Mouse (Mus musculus) midbrain, embryonic 14.5 days (tissue): ENCODE results near the gene Vmp1. TPM values are rescaled to one million over a fixed set of nuclear protein-coding genes. Genes with fewer than 3 reads are reported as not detected.

ENCODE experiments used
- ATAC-seq: fragments of 200-750 bp; cut with Nextera tagmentation; 2 replicates; pipeline ENCODE4 v1.8.0; 2017; ENCODE audit warnings: moderate number of reproducible peaks, moderate library complexity; ENCODE audit not compliant: low FRiP score, low TSS enrichment
- DNase-seq: peaks from one replicate; pipeline ENCODE4 v3.0.0-alpha.2; 2015
- H3K27ac ChIP-seq: fragments of 300-500 bp; sonication (generic); replicated peaks from 2 replicates; pipeline ENCODE4 v1.5.1; 2014; ENCODE audit warnings: mild to moderate bottlenecking, low read depth, low read length, moderate library complexity
- H3K27me3 ChIP-seq: fragments of 300-500 bp; sonication (generic); 2 replicates; pipeline ENCODE4 v1.6.1; 2014; ENCODE audit warnings: low read length, control low read depth, mixed read lengths; ENCODE audit not compliant: control insufficient read depth, insufficient read depth
- H3K36me3 ChIP-seq: fragments of 300-500 bp; sonication (generic); 2 replicates; pipeline ENCODE4 v1.6.1; 2014; ENCODE audit warnings: low read length, control low read depth; ENCODE audit not compliant: control insufficient read depth, insufficient read depth
- H3K4me1 ChIP-seq: fragments of 300-500 bp; sonication (generic); 2 replicates; pipeline ENCODE4 v1.6.1; 2014; ENCODE audit warnings: mild to moderate bottlenecking, antibody characterized with exemption, low read length, control low read depth; ENCODE audit not compliant: control insufficient read depth, insufficient read depth
- H3K4me2 ChIP-seq: fragments of 300-500 bp; sonication (generic); 2 replicates; pipeline ENCODE4 v1.6.1; 2014; ENCODE audit warnings: mild to moderate bottlenecking, low read length, moderate library complexity
- H3K4me3 ChIP-seq: fragments of 300-500 bp; sonication (generic); replicated peaks from 2 replicates; pipeline ENCODE4 v1.5.1; 2014; ENCODE audit warnings: low read depth, low read length
- H3K9ac ChIP-seq: fragments of 300-500 bp; sonication (generic); replicated peaks from 2 replicates; pipeline ENCODE4 v1.6.1; 2014; ENCODE audit warnings: mild to moderate bottlenecking, low read length, moderate library complexity
- H3K9me3 ChIP-seq: fragments of 300-500 bp; sonication (generic); 2 replicates; pipeline ENCODE4 v1.6.1; 2016; ENCODE audit warnings: low read length, control low read depth, mixed read lengths; ENCODE audit not compliant: control insufficient read depth
- WGBS: fragments of 180-500 bp; shearing (Covaris S2); extraction: QIAGEN DNeasy Blood & Tissue Kit; methylation state at CpG from one replicate; pipeline ENCODE4 v1.1.7; 2014; 5-methylcytosine and 5-hydroxymethylcytosine counted together
- polyA plus RNA-seq: library from polyadenylated mRNA; unstranded; fragments of >200 nt; fragmentation: Nextera tagmentation; extraction: Ambion mirVana; gene quantifications from 2 replicates; pipeline ENCODE4 v1.2.1, GENCODE M21; 2014

Vmp1 gene
- polyA plus RNA-seq, 1 experiment from 2014 or later = 129 TPM

DNA sequence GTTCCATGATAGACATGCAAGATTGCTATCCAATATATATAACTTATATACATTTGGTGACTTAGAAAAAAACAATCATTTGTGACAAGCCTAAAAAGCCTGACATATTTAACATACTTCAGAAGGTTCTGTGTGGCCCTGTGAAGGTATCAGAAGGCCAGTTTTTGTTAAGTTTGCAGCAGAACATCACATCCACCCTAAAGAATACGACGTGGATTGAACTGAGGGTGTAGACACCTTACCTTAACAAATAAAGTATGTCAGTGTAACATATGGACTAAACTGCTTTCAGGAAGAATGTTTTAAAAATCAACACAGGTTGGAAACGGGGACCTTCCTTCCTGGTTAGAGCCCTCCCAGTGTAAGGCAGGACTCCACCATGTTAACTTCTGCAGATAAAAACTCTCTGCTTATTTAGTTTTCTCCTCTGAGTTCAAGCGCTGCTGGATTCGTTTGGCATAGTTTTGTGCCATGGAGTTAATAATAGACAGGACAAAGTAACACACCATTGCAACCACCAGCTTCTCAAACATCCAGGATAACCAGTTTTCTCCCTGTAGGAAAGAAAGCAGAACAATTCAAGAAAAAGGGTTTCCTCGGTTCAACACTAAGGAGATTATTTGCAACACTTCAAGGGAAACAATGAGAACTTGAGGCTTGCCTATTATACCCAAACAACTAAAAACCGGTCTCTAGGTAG is 98.6 kb downstream of the Vmp1 start:
- no peak overlapping the region for H3K4me2 ChIP-seq
- no peak for DNase-seq
- WGBS = 65% methylated on average over 7 of the region's 7 CpGs

DNA sequence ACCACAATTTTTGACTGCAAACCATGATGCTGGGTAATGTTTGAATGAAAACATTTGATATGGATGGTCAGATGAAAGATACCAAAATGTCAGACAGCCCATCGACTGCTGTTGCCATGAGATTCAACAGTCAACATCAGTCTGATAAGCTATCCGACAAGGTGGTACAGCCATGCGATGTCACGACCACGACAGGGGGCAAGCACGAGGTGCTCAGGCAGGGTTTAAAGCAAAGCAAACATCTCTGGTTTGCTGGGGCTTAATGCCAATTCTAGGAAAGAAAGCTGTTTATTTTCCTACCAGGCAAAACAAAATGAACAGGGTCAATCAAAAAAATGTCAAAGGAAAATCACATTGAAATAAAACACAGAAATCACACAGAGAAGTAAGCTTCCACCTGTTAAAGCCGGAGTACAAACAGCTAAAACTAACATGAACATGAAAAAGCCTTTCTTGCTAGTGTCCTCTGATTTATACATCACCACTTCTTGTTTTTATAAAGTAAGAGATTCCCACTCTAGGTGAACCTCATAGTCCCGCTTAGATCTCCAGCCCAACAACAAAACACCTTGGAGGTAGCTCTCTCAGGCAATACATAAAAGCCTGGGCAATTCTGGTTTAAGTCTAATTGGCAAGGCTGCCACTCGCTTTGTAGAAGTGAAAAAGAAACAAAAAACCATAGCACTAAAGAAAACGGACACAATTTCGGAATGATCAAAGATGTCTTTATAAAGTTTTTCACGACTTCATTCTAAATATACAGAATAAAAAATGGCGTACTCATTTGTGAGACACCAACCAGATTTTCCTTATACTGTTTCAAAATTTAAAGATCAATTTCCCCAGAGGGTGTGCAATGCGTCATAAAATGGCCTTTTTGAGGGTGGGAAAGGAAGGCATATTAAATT is 99.4 kb downstream of the Vmp1 start:
- H3K9ac ChIP-seq = no peak overlapping the region
- no peak overlapping the region for H3K4me3 ChIP-seq
- DNase-seq (no peak), ATAC-seq (no peak)
- no peak overlapping the region for H3K4me2 ChIP-seq
- H3K27me3 ChIP-seq = no peaks in the 10 kb centered on the region
- H3K27ac ChIP-seq = no peak overlapping the region
- H3K9me3 ChIP-seq = no peaks in the 10 kb centered on the region
- peaks cover 6% of the 10 kb centered on the region; the same call in 1 of the 2 replicates for H3K36me3 ChIP-seq
- peaks cover 7% of the 10 kb centered on the region; the same call in 1 of the 2 replicates for H3K4me1 ChIP-seq
- 93% methylated on average over 14 of the region's 14 CpGs for WGBS

More for the DNA sequence above, 98.6 kb downstream of the Vmp1 start:
- Histone ChIP-seq H3K9ac (no peak overlapping the region), H3K9me3 (no peaks in the 10 kb centered on the region), H3K27ac (no peak overlapping the region), H3K27me3 (no peaks in the 10 kb centered on the region), H3K36me3 (peaks cover 6% of the 10 kb centered on the region; the same call in 1 of the 2 replicates), H3K4me3 (no peak overlapping the region), H3K4me1 (peaks cover 7% of the 10 kb centered on the region; the same call in 1 of the 2 replicates)
- no peak for ATAC-seq

DNA sequence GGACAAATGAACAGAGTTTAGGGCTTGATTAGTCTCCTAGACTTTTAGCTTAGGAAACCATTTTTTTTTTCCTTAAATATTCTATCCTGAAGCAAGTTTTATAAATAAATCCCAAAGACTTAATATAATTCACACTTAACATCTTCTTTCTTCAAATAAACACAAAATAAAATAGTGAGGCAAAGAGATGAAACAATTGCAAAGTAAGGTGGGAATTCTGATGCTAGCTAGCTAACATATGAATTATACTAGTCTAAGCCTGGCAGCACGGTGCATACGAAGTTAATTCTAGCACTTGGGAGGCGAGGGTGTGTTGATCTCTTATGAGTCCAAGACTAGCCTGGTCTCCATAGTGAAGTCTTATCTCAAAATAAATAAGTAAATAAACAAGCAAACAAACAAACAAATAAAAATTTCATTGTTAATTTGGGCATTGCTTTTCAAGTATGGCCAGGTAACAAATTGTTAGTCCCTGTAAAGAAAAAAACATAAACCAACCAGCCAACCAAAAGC is 100.3 kb downstream of the Vmp1 start:
- no peaks in the 10 kb centered on the region for H3K9me3 ChIP-seq
- 89% methylated on average over 3 of the region's 3 CpGs for WGBS
- no peak for DNase-seq
- H3K27ac ChIP-seq = no peak overlapping the region
- H3K4me3 ChIP-seq = no peak overlapping the region
- H3K4me2 ChIP-seq = no peak overlapping the region
- peaks cover 7% of the 10 kb centered on the region; the same call in 1 of the 2 replicates for H3K4me1 ChIP-seq
- H3K36me3 ChIP-seq = peaks cover 6% of the 10 kb centered on the region; the same call in 1 of the 2 replicates
- H3K9ac ChIP-seq = no peak overlapping the region
- H3K27me3 ChIP-seq = no peaks in the 10 kb centered on the region
- ATAC-seq = no peak

DNA sequence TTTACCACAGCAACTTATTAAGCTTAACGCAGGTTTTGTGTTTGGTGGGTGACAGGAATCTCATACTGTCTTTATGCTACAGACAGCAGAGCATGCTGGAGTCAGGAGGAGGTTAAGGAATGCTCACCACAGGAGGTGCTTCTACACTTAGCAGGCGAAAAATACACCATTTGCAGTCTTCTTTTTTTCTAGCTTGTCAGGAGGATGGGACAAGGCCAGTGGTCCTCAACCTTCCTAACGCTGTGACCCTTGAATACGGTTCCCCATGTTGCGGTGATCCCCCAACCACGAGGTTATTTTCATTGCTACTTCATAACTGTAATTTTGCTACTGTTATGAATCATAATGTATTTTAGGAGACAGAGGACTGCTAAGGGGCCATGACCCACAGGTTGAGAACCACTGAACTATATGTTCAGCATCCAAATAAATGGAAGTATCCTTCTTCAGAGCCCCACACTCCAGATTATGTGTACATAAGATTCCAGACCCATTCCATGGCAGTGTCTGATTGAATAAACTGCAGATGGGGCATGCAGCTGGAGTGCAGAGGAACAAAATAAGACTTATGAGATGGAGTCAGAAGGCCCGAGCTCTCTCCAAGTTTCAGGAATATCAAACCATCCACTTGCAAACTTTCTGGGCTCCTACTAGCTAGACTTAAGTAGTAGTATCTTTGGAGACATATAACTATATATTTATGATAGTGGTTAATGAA is 100.9 kb downstream of the Vmp1 start:
- no peak for DNase-seq
- Histone ChIP-seq H3K4me2 (no peak overlapping the region), H3K9me3 (no peaks in the 10 kb centered on the region), H3K9ac (no peak overlapping the region), H3K27me3 (no peaks in the 10 kb centered on the region), H3K36me3 (peaks cover 6% of the 10 kb centered on the region; the same call in 1 of the 2 replicates), H3K27ac (no peak overlapping the region), H3K4me1 (peaks cover 7% of the 10 kb centered on the region; the same call in 1 of the 2 replicates), H3K4me3 (no peak overlapping the region)
- ATAC-seq = no peak
- 89% methylated on average over 7 of the region's 7 CpGs for WGBS

GRCm38 (mm10) chr11:86581943-86582542 is 101.6 kb downstream of the Vmp1 start:
- H3K27ac ChIP-seq = no peak overlapping the region
- no peaks in the 10 kb centered on the region for H3K9me3 ChIP-seq
- DNase-seq (no peak), ATAC-seq (no peak)
- H3K36me3 ChIP-seq = peaks cover 6% of the 10 kb centered on the region; the same call in 1 of the 2 replicates
- no peak overlapping the region for H3K4me3 ChIP-seq
- no peak overlapping the region for H3K4me2 ChIP-seq
- WGBS = 96% methylated on average over 12 of the region's 12 CpGs
- H3K27me3 ChIP-seq = no peaks in the 10 kb centered on the region
- H3K4me1 ChIP-seq = peaks cover 3% of the 10 kb centered on the region; the same call in 1 of the 2 replicates
- no peak overlapping the region for H3K9ac ChIP-seq

DNA sequence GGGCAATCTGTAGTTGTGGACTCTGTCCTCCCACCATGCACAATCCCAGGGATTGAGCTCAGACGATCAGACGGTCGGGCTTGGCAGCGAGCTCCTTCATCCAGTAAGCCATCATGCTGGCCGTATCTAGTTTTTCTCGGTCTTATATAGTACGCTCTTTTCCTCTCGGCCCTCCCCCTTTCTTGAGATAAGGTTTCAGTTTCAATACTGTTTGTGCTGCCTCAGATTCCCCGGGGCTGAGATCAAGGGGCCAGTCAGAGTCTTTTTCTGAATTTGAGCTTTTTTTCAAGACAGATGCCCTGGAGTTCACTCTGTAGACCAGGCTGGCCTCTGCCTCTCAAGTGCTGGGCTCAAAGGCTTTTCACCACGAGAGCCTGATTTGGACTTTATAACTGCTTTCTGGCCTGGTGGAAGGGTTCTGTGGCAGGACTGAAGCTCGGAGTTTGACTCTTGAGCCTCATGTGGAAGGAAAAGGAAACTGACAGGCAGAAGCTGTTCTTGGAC is 102.3 kb downstream of the Vmp1 start:
- WGBS = 79% methylated on average over 11 of the region's 11 CpGs
- H3K27ac ChIP-seq = no peak overlapping the region
- no peaks in the 10 kb centered on the region for H3K9me3 ChIP-seq
- no peaks in the 10 kb centered on the region for H3K4me1 ChIP-seq
- no peaks in the 10 kb centered on the region for H3K27me3 ChIP-seq
- peaks cover 6% of the 10 kb centered on the region; the same call in 1 of the 2 replicates for H3K36me3 ChIP-seq
- H3K4me3 ChIP-seq = no peak overlapping the region
- DNase-seq (no peak), ATAC-seq (no peak)
- no peak overlapping the region for H3K4me2 ChIP-seq
- H3K9ac ChIP-seq = no peak overlapping the region

GRCm38 (mm10) chr11:86580319-86581113 is 103.1 kb downstream of the Vmp1 start:
- Histone ChIP-seq H3K4me1 (no peaks in the 10 kb centered on the region), H3K4me3 (no peak overlapping the region), H3K9me3 (no peaks in the 10 kb centered on the region), H3K9ac (no peak overlapping the region), H3K27me3 (no peaks in the 10 kb centered on the region), H3K36me3 (peaks cover 6% of the 10 kb centered on the region; the same call in 1 of the 2 replicates), H3K4me2 (no peak overlapping the region), H3K27ac (no peak overlapping the region)
- WGBS = 87% methylated on average over 9 of the region's 9 CpGs
- ATAC-seq (no peak), DNase-seq (no peak)
